Mouse (Mus musculus) heart, postnatal 10 days (tissue): ENCODE measurements around the gene Nav2. TPM values are rescaled to one million over a fixed set of nuclear protein-coding genes. Genes with fewer than 3 reads are reported as not detected.

Experiments
- DNase-seq, 2 experiments: peaks; one replicate each; pipeline ENCODE4 v3.0.0; 2021
- intact Hi-C: fragments of 180-260 bp; cut with DNase I; formaldehyde crosslinking; loops from one replicate; pipeline ENCODE4 v1.15.1; 2025
- total RNA-seq, 2 experiments: library from RNA; stranded (reverse); gene quantifications; 2 replicates each; pipeline ENCODE4 v1.2.3; 2021

Nav2 gene
- total RNA-seq, 2 experiments from 2014 or later = 79.7 to 82.1 TPM

DNA sequence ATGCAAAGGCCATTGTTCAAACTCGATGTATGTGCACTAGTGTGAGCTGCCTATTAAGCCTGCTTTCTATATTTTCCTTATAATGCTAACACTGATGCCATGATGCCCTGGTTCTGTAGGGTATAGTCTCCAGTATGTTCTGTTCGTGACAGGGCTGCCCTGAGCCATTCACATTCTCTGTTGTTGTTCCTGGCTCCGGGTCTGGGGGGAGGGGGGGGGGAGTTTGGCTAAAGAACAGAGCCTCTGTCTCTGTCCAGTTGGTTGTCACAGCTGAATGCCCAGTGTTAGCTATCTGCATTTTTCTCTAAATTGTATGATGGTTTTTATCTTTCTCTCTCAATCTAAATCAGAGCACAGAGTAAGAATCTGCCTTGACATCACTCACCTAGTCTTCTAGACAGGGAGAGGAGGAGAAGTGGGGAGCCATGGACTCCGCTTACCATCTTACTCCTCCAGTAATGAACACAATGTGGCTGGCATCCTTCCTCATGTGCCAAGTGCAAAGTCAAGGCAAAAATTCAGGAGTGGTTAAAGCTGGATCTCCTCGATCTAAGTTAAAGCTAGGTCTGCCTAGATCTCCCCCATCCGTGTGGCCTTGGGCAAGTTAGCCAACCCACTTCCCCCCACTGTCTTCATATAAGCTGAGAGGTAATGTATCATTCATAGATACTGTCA is 605.4 kb downstream of the Nav2 start:
- no peak for DNase-seq
- intact Hi-C loops = no loop called here

DNA sequence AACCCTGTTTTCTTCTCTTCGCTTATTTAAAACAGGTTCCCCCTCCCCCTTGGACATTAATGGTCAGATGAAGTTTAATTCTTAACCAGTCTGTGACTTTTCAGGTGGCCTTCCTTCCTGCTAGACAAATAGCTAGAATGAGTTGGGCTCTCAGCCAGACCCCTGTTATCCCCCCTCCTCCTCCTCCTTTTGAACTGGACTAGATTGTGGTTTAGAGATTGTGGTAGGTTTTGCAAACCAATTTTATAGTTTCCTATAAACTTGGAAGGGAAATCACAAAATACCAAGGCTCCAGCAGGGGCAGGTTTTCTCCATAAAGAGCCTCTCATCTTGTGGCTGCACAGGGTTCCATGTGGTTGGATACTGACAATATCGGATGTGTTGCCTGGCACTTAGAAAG is 606.5 kb downstream of the Nav2 start:
- intact Hi-C loops = no loop called here
- no peak for DNase-seq

DNA sequence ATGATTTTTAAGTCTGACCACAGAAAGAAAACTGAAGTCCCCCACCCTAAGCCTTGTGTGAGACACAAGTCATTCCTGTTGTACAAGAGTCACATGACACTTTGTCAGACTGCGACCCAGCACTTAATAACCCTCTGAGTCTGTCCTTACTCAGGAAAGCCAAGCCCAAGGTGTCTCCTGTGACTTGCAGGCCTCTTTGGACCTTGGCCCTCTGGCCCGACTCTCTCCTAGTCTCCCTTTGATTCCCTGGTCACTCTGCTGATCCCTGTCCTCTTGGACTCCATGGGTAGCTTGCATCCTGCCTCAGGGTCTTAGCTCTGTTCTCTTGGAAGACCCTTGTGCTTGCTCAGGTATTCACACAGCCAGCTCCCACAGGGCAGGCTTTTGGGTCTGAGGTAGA is 612.0 kb downstream of the Nav2 start:
- DNase-seq = no peak
- intact Hi-C loops = no loop called here

DNA sequence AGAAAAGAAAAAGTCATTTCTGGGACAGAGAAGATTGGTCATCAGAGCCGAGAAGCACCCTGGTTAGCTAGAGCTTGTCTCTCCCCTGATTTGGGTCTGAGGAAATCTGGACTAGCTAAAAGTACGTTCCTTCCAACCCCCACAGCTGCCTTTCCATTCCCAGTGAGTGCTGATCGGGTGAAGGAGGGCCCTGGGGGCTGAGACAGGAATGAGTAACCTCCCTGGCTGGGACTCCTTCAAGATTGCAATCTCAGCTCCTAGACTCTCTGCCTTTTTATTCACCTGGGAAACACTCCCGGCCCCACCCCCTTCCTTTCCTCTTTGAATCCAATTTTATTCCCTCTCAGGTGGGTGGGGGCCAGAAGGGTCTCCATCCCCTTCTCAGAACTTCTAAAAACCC is 612.8 kb downstream of the Nav2 start:
- intact Hi-C loops = no loop called here
- DNase-seq = no peak

DNA sequence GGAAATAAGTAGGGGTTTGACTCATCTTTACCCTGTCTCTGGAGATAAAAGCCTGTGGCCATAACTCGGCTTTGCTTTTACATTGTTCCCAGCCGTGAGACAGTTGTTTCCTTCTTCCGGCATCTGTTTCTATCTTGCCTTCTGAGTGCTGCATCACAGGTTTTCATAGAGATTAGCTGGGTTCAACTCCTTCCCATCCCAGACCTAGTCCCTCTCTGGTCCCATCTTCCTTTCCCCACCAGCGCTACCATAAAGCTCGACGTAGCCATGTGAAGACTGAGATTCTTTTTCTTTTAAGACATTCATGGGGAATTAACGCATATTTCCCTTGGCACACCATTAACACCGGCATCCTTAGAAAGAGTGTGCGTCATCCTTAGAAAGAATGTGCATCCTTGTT is 613.5 kb downstream of the Nav2 start:
- no peak for DNase-seq
- intact Hi-C loops = no loop called here

DNA sequence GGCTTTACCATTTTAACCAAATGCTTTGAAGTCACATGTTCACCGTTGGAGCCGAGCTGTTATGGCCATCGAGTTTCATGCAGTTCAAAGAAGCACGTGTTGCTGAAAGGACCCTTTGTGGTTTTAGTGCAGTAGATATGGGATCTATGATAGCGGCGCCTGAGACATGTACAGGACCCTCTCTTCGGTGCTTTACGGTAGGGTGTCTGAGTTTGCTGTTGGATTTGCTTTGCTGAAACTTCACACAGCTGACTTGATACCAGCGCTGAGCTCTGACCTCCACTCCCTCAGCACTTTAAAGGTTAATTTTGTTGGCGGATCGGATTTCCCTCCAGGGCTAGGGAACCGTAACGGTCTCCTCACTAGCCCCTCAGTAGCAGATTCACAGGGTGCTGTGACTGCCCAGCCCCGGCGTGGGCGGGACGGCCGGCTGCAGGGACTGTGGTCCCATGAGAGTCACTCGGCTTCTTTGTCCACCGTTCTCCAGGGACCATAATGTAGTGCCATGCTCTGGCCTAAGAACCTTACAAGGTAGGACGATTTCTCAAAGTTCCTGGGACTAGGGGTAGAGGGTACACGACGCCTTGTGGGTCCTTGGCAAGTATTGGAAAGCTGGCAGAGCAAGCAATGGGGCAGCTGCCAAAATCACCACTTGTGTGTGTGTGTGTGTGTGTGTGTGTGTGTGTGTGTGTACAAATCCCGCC is 614.0 kb downstream of the Nav2 start:
- intact Hi-C loops = no loop called here
- DNase-seq = peak; percentile 72 to 75

DNA sequence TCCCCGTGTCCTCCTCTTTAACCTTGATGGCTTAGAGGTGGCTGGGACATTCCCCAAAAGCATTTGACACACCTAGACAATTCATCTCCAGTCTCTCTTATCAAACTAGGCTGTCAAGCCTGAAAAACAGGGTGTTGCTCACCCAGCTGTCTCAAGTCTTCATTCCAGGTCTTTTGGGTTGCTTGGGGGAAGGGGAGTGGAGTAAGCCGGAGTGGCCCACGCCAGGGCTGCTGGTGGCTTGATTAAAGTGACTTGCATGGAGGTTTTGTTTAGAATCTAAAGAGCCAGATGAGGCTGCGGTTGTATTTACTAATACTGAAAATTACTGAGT is 614.6 kb downstream of the Nav2 start:
- DNase-seq = no peak
- intact Hi-C loops = no loop called here

DNA sequence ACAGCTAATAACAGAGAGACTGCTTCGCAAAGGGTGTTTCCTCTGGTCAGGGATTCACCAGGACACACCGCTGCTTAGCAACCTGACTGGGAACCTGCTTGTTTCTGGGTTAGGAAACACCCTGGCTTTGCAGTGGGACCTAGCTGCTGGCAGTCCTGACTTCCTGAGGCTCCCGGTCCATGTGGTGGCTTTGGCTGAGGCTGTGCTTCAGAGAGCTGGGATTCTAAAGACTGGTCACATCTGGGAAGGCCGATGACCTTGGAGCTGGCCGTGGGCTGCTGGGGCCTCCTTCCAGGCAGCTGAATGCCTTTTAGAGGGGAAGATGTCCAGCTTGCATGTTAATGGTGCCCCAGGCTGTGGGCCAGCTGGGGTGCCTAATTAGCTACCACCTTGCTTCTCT is 615.2 kb downstream of the Nav2 start:
- DNase-seq = peak; percentile 54 to 58
- intact Hi-C loops = no loop called here

DNA sequence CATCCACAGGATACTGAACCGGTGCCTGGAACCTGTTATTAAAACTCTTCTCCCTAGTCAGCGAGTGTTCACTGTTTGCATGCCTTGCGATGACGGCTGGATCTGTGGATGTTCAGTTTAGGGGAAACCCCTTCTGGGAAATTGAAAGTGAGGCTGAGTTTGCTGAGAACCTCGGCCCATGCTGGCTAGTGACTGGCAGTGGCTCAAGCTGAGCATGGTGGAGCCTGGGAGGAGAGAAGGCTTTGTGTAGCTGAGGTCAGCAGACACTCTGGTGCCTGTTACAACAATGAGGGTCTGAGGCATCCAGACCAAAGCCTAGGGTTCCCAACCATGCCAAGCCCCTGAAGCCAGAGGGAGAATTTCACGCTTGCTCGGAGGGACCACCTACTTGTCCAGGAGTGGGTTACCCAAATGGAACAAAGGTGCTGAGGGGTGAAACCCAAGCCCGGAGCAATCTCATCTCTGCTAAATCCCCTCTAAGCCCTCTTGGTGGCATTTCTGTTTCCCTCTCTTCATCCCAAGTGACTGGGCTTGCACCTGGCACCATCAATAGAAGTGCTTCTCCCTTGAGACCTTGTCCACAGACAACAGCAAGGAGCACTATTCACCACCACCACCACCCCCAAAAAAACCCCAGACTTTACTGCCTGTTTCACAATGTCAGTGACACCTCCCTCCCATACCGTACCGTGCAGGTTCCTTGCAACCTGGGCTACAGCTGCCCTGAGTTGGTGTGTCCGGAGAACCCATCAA is 617.0 kb downstream of the Nav2 start:
- intact Hi-C loops = no loop called here
- DNase-seq = peak in 1 of 2 experiments; percentile 18

DNA sequence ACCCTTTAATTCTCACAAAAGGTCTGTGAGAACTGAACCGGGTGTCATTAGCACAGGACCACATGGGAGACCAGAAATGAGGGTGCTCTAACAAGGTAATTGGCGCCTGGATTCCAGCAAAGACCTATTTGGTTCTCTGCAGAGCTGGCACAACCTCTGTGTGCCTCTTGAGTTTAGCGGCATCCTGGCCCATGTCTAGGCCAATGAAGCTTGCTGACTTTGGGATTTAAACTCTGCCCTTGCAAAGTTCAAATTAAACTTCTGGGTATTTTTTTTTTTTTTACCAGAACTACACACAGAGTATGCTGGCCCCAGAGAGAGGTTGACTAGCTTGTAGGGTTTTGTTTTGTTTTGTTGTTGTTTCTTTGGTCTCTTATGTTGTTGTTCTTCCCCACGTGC is 617.6 kb downstream of the Nav2 start:
- intact Hi-C loops = no loop called here

DNA sequence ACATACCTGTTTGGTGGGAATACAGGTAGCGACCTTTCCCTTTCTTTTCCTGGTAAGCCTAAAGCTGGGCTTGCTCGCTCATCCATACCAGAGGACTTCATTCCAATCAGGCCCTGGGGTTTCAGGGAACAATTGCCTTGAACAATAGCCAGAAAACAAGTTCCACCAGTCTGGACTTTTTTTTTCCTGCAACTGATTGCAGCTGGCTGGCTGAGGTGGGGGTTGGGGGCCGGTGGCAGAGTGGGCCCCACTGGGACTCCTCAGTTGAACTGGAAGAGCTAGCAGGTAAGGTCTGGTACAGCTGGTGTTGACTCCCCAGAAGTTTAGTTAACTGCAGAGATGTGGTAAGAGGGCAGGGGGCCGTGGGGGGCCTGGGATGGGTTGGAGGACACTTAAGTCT is 619.0 kb downstream of the Nav2 start:
- DNase-seq = no peak
- intact Hi-C loops = no loop called here

More for the DNA sequence above, 617.6 kb downstream of the Nav2 start:
- DNase-seq = peak in 1 of 2 experiments; percentile 17

DNA sequence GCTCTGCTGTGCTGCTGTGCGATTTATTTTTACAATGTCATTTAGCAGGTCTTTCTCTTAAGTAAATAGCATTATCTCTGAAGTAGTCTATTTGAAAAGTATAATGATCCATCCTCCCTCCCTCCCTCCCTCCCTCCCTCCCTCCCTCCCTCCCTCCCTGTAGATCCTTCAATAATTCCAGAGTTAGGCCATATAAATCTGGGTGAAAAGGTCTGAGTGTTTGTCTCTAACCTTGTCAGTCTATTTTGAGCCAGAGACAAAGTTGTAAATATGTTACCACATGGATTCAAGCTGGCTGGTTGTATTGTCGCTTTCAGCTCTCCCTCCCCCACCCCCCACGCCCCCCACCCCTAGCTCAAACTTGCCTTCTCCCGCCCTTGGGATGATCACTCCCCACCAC is 619.4 kb downstream of the Nav2 start:
- intact Hi-C loops = no loop called here
- no peak for DNase-seq

DNA sequence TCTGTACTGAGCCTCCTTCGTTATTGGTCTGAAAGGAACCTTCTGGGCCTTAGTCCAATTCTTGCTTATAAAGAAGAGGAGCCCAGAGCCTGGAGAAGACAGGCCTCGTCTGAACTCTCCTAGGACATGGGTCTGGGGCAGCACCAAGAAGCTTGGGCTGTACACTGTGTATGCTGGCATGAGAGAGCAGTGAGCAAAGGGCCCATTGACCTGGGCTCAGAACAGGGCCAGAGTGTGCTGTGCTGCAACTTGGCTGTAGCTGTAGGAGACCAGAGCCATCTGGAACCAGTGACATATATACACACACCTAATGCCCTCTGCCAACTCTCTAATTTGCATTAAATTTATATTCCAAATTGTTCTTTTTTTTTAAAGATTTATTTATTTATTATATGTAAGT is 621.0 kb downstream of the Nav2 start:
- DNase-seq = no peak
- intact Hi-C loops = no loop called here

DNA sequence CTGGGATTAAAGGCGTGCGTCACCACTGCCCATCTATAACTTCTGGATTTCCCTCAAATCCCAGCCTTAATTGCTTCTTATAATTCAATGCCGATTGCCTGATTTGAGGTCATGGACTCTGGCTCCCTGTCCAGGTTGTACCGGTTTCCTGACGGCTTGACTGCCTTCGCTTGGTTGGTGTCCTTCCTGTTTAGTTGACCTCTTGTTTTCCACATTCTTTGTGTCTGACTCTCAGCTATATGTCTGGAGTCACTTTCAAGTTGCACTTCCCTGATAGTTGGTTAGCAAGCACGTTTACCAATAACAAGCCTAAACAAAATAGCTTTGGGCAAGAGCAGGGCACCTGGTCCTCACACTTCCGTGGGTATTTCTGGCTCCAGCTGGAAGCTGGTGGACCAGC is 625.1 kb downstream of the Nav2 start:
- intact Hi-C loops = no loop called here
- DNase-seq = no peak

DNA sequence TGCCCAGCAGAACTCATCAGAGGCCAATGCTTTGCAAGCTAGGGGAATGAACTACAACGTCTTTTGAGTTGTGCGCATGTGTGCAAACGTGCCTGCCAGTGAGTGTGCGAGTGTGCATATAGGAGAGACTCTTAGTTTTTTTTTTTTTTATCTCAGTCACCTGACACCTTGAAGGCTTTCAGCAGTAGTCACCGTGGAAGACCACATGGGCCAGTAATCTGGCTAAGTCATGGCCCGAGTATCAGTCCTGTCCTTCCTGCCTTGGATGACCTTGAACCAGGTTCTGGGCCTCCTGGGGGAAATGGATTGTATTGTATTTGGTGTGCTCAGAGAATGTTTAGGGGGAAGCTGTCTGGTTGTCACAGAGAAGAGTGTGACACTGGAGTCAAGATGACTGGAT is 625.7 kb downstream of the Nav2 start:
- intact Hi-C loops = no loop called here
- DNase-seq = no peak

DNA sequence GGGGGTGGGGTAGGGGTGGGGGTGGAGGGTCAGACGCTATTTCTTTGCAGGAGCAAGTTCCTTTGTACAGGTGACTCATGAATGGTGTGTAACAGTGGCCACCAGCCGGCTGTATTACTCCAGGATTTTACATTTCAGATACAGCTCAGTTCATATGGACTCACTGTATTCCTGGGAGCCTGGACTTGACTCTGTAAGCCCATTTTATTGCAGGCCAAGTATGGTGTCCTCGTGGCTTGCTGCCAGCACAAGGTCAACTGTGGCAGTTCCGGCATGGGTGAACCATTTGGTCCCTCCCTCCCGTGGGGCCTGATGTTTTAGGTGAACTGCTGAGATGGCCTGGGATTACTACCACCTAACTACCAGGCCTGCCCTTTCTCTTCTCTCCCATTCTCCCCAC is 629.8 kb downstream of the Nav2 start:
- DNase-seq = no peak
- intact Hi-C loops = no loop called here

DNA sequence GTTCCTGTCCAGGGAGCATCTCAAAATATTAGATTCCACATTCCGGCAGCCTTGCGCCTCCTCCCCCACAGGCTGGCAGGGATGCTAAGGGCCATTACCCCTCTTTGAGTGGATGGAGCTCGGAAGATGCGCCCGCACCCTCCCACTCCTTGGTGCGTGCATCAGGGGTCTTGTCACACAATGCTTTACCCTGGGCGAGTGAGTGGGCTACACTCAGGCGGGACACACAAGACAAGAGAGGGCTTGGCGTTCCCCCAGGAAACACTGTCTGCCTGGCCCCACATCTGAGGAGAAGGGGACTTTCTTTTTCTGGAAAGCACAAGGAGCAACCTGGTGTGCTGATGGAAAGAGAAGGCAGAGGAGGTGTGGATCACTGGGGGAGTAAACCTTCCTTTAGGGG is 631.7 kb downstream of the Nav2 start:
- intact Hi-C loops = no loop called here

DNA sequence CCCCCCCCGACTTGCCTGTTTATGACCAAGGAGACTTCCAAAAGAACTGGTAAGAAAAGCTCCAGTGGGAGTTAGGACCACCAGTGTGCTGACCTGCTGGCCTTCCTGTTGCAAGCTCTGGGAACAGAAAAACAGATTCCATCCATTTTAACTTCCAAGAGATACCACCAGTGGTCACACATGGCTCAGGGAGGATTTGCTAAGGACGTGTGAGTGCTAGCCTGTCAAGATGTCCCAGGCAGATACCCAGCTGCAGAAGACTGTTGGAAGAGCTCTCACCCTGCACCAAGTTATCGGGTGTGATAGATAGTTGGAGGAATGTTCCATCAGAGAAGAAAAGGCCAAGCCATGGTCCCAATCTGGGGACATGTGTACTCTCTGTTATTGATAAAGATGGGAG is 633.6 kb downstream of the Nav2 start:
- no peak for DNase-seq
- intact Hi-C loops = no loop called here

More for the DNA sequence above, 631.7 kb downstream of the Nav2 start:
- no peak for DNase-seq

DNA sequence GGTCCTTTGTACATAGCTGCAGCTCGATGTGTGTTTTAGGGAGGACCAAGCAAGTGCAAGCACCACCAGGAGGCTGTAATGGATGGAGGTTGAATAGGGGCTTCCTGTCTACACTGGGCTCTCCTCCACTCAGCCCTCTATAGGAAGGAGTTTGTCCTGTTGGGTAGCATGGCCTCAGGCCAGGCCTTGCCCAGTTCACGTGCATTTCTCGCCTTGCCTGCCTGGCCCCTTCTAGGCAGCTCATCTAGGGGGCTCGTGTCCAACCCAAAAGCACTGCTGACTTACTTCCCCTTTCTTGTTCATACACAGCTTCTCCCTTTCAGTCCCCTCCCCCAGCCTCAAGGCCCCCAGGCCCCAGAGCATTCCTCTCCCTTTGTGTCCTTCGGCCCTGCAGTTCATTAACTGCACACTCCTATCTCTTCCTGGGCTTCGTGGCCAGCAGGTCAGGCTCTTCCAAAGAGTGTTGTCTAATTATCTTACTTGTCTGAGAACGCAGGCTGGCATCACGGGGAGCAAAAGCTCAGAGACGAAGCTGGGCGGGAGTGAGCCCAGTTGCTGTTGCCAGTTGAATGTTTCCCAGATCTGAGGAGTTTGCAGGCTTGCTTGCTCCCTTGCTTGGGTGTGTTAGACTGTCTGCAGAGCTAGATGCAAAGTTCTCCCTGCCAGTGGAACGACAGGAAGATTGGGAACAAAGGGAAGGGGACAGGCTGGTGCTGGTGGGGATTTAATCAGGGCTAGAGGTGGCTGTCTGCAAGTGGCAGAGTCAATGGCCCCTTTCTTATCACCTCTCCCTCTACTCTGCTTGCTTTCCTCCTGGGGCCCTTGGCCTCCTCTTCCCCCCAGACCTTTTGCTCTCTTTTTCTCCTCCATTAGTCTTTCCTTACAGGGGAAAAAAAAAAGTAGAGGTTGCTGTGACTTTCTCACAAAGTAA is 636.5 kb downstream of the Nav2 start:
- intact Hi-C loops = no loop called here
- peak in 1 of 2 experiments; percentile 24 for DNase-seq

DNA sequence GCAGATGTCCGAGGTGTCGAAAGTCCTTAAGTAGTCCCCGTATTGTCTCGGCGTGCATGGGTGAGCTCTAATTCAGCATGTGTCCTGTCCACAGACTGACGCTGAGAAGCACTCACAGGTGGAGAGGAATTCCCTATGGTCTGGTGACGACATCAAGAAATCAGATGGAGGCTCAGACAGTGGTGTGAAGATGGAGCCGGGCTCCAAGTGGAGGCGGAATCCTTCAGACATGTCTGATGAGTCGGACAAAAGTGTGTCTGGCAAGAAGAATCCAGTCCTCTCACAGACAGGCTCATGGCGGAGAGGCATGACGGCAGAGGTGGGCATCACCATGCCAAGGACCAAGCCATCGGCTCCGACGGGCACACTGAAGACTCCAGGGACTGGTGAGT is 637.2 kb downstream of the Nav2 start:
- intact Hi-C loops = no loop called here

DNA sequence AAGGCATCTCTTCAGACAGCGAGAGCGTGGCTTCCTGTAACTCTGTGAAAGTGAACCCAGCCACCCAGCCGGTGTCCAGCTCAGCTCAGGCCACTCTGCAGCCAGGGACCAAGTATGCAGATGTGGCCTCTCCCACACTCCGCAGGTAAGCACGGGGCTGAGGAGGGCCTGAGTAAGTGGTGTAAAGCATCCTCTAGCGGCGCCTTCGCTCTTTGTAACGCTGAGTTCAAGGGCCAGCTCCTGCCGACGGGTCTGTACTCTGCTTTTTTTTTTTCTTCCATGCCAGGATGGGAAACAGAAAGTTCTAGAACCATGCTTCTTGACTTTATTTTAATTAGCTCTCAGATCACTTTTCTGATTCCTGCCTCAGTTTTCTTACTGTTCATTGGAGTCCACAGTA is 639.9 kb downstream of the Nav2 start:
- intact Hi-C loops = no loop called here

More for the DNA sequence above, 637.2 kb downstream of the Nav2 start:
- DNase-seq = no peak

More for the DNA sequence above, 639.9 kb downstream of the Nav2 start:
- DNase-seq = no peak
